7 mouse cellular contexts compared by ENCODE assay signal in genomic region chr19:46689460-46690372, GRCm38 (mm10). TPM values are rescaled to one million over a fixed set of nuclear protein-coding genes. Genes with fewer than 3 reads are reported as not detected.
A peak's percentile ranks its signal among the peaks of the same experiment; 100 is the strongest.
DNase-seq lines count a peak whose midpoint lies in the region; ATAC-seq lines count a peak whose summit lies in the region.

TSS of gene Borcs7 (plus strand) at chr19:46689906.

- no peak within 1 kb of the TSS for H3K27ac ChIP-seq in embryonic facial prominence, embryonic 11.5 days (replicated peaks; ENCODE audit: low read depth, low read length)
- no peak within 1 kb of the TSS for H3K27ac ChIP-seq in limb, embryonic 11.5 days (replicated peaks; ENCODE audit: low read depth, low read length)
- peak within 1 kb of the TSS; percentile 84 for H3K27ac ChIP-seq in midbrain, embryonic 14.5 days (replicated peaks; ENCODE audit: low read depth, low read length)

- peak; percentile 92 for DNase-seq in adrenal gland, postnatal 14 days
- peak; percentile 92 for DNase-seq in embryonic facial prominence, embryonic 11.5 days (ENCODE audit: low spot score)
- DNase-seq in heart, adult 11 months, result peak; percentile 99
- peak; percentile 93 for DNase-seq in kidney, adult 18-20 months
- DNase-seq in limb, embryonic 11.5 days (ENCODE audit: low spot score), result peak; percentile 90
- DNase-seq in midbrain, embryonic 14.5 days, result peak; percentile 94
- DNase-seq in spleen, adult 18-20 months, result peak; percentile 73 to 85

- peak within 1 kb of the TSS; percentile 42 for H3K4me2 ChIP-seq in embryonic facial prominence, embryonic 11.5 days (ENCODE audit: low read depth, low read length)
- H3K4me2 ChIP-seq in limb, embryonic 11.5 days (ENCODE audit: low read depth, severe bottlenecking), result peak within 1 kb of the TSS; percentile 59
- peak within 1 kb of the TSS; percentile 66 for H3K4me2 ChIP-seq in midbrain, embryonic 14.5 days (ENCODE audit: low read length)

- no peaks in the 10 kb centered on the region for H3K4me1 ChIP-seq in embryonic facial prominence, embryonic 11.5 days (ENCODE audit: control insufficient read depth, insufficient read depth, low read length)
- no peaks in the 10 kb centered on the region for H3K4me1 ChIP-seq in limb, embryonic 11.5 days (ENCODE audit: control insufficient read depth, insufficient read depth, low read length)
- peaks cover 10% of the 10 kb centered on the region for H3K4me1 ChIP-seq in midbrain, embryonic 14.5 days (ENCODE audit: control insufficient read depth, insufficient read depth, low read length)

- WGBS in embryonic facial prominence, embryonic 11.5 days, result 3% methylated on average over 44 of the region's 44 CpGs
- WGBS in limb, embryonic 11.5 days, result 3% methylated on average over 44 of the region's 44 CpGs
- 2% methylated on average over 44 of the region's 44 CpGs for WGBS in midbrain, embryonic 14.5 days

- peak within 1 kb of the TSS; percentile 56 for H3K4me3 ChIP-seq in embryonic facial prominence, embryonic 11.5 days (ENCODE audit: low read depth, low read length)
- H3K4me3 ChIP-seq in limb, embryonic 11.5 days (ENCODE audit: low read depth, low read length), result peak within 1 kb of the TSS; percentile 48
- H3K4me3 ChIP-seq in midbrain, embryonic 14.5 days (replicated peaks; ENCODE audit: low read depth, low read length), result peak within 1 kb of the TSS; percentile 72

- H3K9me3 ChIP-seq in embryonic facial prominence, embryonic 11.5 days (replicated peaks; ENCODE audit: control insufficient read depth, low read length), result no peaks in the 10 kb centered on the region
- H3K9me3 ChIP-seq in limb, embryonic 11.5 days (ENCODE audit: control insufficient read depth, low read length), result no peaks in the 10 kb centered on the region
- no peaks in the 10 kb centered on the region for H3K9me3 ChIP-seq in midbrain, embryonic 14.5 days (ENCODE audit: control insufficient read depth, low read length)

- peak within 1 kb of the TSS; percentile 75 for H3K9ac ChIP-seq in embryonic facial prominence, embryonic 11.5 days (replicated peaks; ENCODE audit: low read length)
- H3K9ac ChIP-seq in limb, embryonic 11.5 days (ENCODE audit: low read length), result peak within 1 kb of the TSS; percentile 81
- peak within 1 kb of the TSS; percentile 80 for H3K9ac ChIP-seq in midbrain, embryonic 14.5 days (replicated peaks; ENCODE audit: low read length)

- peak; percentile 93 for ATAC-seq in embryonic facial prominence, embryonic 11.5 days (replicated peaks; ENCODE audit: insufficient number of reproducible peaks, low FRiP score, low TSS enrichment, low read depth)
- peak; percentile 86 for ATAC-seq in limb, embryonic 11.5 days (ENCODE audit: insufficient number of reproducible peaks, low FRiP score, low TSS enrichment, low read depth)
- peak; percentile 95 for ATAC-seq in midbrain, embryonic 14.5 days (ENCODE audit: low FRiP score, low TSS enrichment)

- H3K36me3 ChIP-seq in embryonic facial prominence, embryonic 11.5 days (replicated peaks; ENCODE audit: control insufficient read depth, insufficient read depth, low read depth, low read length), result no peaks in the 10 kb centered on the region
- H3K36me3 ChIP-seq in limb, embryonic 11.5 days (ENCODE audit: control insufficient read depth, insufficient read depth, low read length), result no peaks in the 10 kb centered on the region
- H3K36me3 ChIP-seq in midbrain, embryonic 14.5 days (ENCODE audit: control insufficient read depth, insufficient read depth, low read length), result no peaks in the 10 kb centered on the region

- no peaks in the 10 kb centered on the region for H3K27me3 ChIP-seq in embryonic facial prominence, embryonic 11.5 days (ENCODE audit: control insufficient read depth, insufficient read depth, low read length)
- H3K27me3 ChIP-seq in limb, embryonic 11.5 days (ENCODE audit: control insufficient read depth, insufficient read depth, low read length), result no peaks in the 10 kb centered on the region
- H3K27me3 ChIP-seq in midbrain, embryonic 14.5 days (ENCODE audit: control insufficient read depth, insufficient read depth, low read length), result no peaks in the 10 kb centered on the region

RNA-seq across cellular contexts. Expression of gene Borcs7, which starts in this region (rescaled TPM):
- total RNA-seq in adrenal gland, postnatal 14 days (2021), result 15.2 and 15.8 TPM in 2 replicates
- 13.4 and 15.3 TPM in 2 replicates for polyA plus RNA-seq in embryonic facial prominence, embryonic 11.5 days (2014; fragmentation: Nextera tagmentation; extraction: Ambion mirVana)
- polyA plus RNA-seq in limb, embryonic 11.5 days (2014; fragmentation: Nextera tagmentation; extraction: Ambion mirVana), result 11.8 and 14.6 TPM in 2 replicates
- polyA plus RNA-seq in midbrain, embryonic 14.5 days (2014; fragmentation: Nextera tagmentation; extraction: Ambion mirVana), result 21.6 and 23.3 TPM in 2 replicates
